Mouse (Mus musculus) WW6 (cell line): Measurements from ENCODE around the gene Foxi1.

ENCODE experiments used
- DNase-seq: peaks from one replicate; pipeline ENCODE4 v3.0.0-alpha.2; 2013; ENCODE audit warnings: low read depth, low spot score

Gene Foxi1

GRCm38 (mm10) chr11:34165278-34165677 is 42.6 kb downstream of the Foxi1 start:
- no peak for DNase-seq

- DNase-seq, result no peak
Observed at GRCm38 (mm10) chr11:34158916-34159315, 49.0 kb downstream of the Foxi1 start.

GRCm38 (mm10) chr11:34155235-34155634 is 52.7 kb downstream of the Foxi1 start:
- DNase-seq, result no peak
